Mouse (Mus musculus) embryonic fibroblast, embryonic 13.5 days (primary cell): ENCODE measurements around the gene Hspa1a.

Source experiments
- CTCF ChIP-seq: IDR thresholded peaks from 2 replicates; pipeline ENCODE4 v1.5.1; 2011; ENCODE audit warnings: mild to moderate bottlenecking, control low read depth, low read length, moderate library complexity, borderline replicate concordance; ENCODE audit not compliant: insufficient read depth
- POLR2A ChIP-seq: IDR thresholded peaks from 2 replicates; pipeline ENCODE4 v1.6.1; 2011; ENCODE audit warnings: low read depth, mild to moderate bottlenecking, control low read depth, low read length, moderate library complexity

DNA sequence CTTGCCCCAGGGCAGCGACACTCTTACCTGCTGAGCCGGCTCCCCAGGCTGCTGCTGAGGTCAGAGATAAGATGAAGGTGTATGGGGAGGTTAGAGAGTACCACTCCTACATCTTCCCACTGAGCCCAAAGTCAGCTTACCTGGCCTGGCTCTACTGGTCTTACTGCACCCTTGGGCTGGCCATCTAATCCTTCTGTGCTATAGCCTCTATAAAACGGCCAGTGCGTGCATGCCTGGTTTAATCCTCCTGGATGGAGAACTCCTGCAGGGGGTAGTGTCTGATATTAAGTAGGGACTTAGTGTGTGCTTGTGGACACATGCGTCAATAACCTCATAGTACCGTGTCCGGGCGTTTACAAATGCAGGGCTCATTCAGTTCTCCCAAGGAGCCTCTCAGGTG lies 48.6 kb upstream of the Hspa1a start:
- TF ChIP-seq POLR2A (no peak), CTCF (no peak)
